Mouse (Mus musculus): ENCODE results near the gene Slc5a8. TPM values are rescaled to one million over a fixed set of nuclear protein-coding genes. Genes with fewer than 3 reads are reported as not detected.

Slc5a8 gene
- polyA plus RNA-seq (2015; fragmentation: Nextera tagmentation; extraction: Ambion mirVana) = 2.2 and 2.5 TPM in 2 replicates

DNA sequence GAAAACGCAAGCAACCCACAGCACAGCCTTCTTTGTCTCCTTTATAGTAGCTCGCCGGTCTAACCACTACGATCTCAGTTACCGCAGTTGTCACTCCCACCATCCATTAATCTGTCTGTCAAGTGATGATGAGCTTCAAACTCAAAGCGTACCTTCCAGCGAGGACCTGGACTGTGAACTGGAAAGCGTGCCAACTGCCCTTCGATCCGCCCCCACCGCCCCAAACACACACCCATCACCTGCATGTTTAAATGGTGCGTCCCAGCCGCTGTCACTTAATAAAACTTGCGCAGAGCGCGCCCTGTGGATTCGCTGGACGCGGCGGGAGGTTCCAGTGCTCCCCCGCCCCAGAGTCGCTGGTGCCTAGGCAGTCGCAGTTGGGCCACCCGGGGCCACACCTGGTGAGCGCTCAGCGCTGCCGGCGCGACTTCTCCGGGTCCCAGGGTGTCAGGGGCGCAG is at the start of gene Slc5a8:
Gene Slc5a8, plus strand, starts transcription at position 361 of the 459 bp plus-strand sequence.
- H3K9ac ChIP-seq (ENCODE audit: low read depth, low read length) = no peak within 1 kb of the TSS

GRCm38 (mm10) chr10:88848876-88849476 is 36.8 kb upstream of the Slc5a8 start:
- Histone ChIP-seq H3K9ac (ENCODE audit: low read depth, low read length) (no peak overlapping the region), H3K27ac (ENCODE audit: low read length) (no peak overlapping the region), H3K4me1 (ENCODE audit: control insufficient read depth, insufficient read depth, low read length) (no peaks in the 10 kb centered on the region), H3K4me3 (ENCODE audit: low read length) (no peak overlapping the region), H3K36me3 (ENCODE audit: control insufficient read depth, insufficient read depth, low read length) (no peaks in the 10 kb centered on the region), H3K4me2 (ENCODE audit: low read depth, low read length) (no peak overlapping the region), H3K9me3 (ENCODE audit: control insufficient read depth, low read length) (0 out of 2 replicates have a peak, but pooled peaks cover 2% of the 10 kb centered on the region), H3K27me3 (replicated peaks; ENCODE audit: control insufficient read depth, insufficient read depth, low read length) (no peaks in the 10 kb centered on the region)
- ATAC-seq = no peak
- 59% methylated on average over 7 of the region's 7 CpGs for WGBS

More for the DNA sequence above, at the start of gene Slc5a8:
- ATAC-seq = peak; percentile 86
- H3K4me2 ChIP-seq (ENCODE audit: low read depth, low read length) = peak within 1 kb of the TSS; percentile 48
- peak within 1 kb of the TSS; percentile 39 for H3K4me3 ChIP-seq (ENCODE audit: low read length)
- 3% methylated on average over 31 of the region's 31 CpGs for WGBS
- H3K27ac ChIP-seq (ENCODE audit: low read length) = no peak within 1 kb of the TSS
- H3K27me3 ChIP-seq (replicated peaks; ENCODE audit: control insufficient read depth, insufficient read depth, low read length) = peaks cover 27% of the 10 kb centered on the region
- H3K36me3 ChIP-seq (ENCODE audit: control insufficient read depth, insufficient read depth, low read length) = no peaks in the 10 kb centered on the region
- no peaks in the 10 kb centered on the region for H3K9me3 ChIP-seq (ENCODE audit: control insufficient read depth, low read length)
- H3K4me1 ChIP-seq (ENCODE audit: control insufficient read depth, insufficient read depth, low read length) = no peaks in the 10 kb centered on the region

DNA sequence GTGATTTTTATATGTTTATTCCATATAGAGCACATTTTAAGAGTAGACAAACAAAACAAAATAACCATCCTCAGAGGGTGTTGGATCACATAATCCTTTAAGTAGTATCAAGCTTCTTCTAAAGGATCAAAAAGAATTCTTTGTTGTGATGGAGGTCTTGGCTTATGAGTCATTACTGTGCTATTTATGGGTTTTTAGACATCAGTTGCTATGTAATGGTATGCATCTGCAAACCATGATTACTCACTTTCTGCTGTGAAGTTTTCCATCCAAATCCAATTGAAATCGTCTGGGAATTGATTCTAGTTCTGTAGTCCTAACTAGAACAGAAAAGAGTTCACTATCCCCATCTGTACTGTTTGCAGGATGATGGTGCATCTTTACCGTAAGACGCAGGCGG is 35.8 kb upstream of the Slc5a8 start:
- WGBS = 86% methylated on average over 4 of the region's 4 CpGs
- Histone ChIP-seq H3K4me3 (ENCODE audit: low read length) (no peak overlapping the region), H3K27me3 (replicated peaks; ENCODE audit: control insufficient read depth, insufficient read depth, low read length) (no peaks in the 10 kb centered on the region), H3K4me1 (ENCODE audit: control insufficient read depth, insufficient read depth, low read length) (no peaks in the 10 kb centered on the region), H3K27ac (ENCODE audit: low read length) (no peak overlapping the region), H3K4me2 (ENCODE audit: low read depth, low read length) (no peak overlapping the region), H3K9ac (ENCODE audit: low read depth, low read length) (no peak overlapping the region), H3K9me3 (ENCODE audit: control insufficient read depth, low read length) (0 out of 2 replicates have a peak, but pooled peaks cover 2% of the 10 kb centered on the region), H3K36me3 (ENCODE audit: control insufficient read depth, insufficient read depth, low read length) (no peaks in the 10 kb centered on the region)
- ATAC-seq = no peak

DNA sequence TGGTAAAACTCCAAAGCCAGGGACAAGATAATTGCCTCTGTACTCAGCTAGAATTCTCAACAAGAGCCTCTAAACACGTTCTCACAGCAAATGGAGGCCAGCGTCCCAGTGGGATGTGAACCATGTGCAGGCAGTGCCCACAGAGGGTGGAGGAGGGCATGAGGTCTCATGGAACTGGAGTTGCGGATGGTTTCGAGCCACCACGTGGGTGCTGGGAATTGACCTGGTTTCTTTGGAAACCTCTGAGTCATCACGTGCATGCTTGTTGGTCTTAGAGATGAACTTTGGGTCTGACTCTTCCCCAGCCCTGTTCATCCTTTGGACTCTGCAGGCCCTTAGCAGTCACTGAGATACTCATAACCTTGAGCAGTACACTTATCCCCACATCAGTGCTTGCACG is 32.5 kb upstream of the Slc5a8 start:
- ATAC-seq = no peak
- H3K4me2 ChIP-seq (ENCODE audit: low read depth, low read length) = no peak overlapping the region
- 85% methylated on average over 7 of the region's 7 CpGs for WGBS
- H3K4me1 ChIP-seq (ENCODE audit: control insufficient read depth, insufficient read depth, low read length) = no peaks in the 10 kb centered on the region
- H3K36me3 ChIP-seq (ENCODE audit: control insufficient read depth, insufficient read depth, low read length) = no peaks in the 10 kb centered on the region
- no peaks in the 10 kb centered on the region for H3K27me3 ChIP-seq (replicated peaks; ENCODE audit: control insufficient read depth, insufficient read depth, low read length)
- H3K27ac ChIP-seq (ENCODE audit: low read length) = no peak overlapping the region
- H3K4me3 ChIP-seq (ENCODE audit: low read length) = no peak overlapping the region
- 0 out of 2 replicates have a peak, but pooled peaks cover 2% of the 10 kb centered on the region for H3K9me3 ChIP-seq (ENCODE audit: control insufficient read depth, low read length)
- no peak overlapping the region for H3K9ac ChIP-seq (ENCODE audit: low read depth, low read length)

DNA sequence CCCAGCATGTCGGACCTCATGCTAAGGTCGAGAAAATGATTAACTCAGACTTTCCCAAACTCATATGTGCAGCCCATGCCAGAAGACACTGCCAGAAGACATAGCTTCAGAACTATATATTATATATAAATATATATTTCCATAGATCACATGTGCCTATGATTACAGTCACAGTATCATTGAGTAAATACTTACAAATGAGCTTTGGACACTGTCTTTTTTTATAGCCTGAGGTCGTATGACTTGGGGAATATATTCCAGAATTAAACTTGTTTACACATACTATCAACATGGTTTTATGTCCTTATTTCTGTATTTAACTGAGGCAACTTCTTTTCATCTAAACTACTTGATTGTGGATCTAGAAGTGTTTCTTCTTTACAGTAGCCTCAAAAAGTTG is 24.9 kb upstream of the Slc5a8 start:
- H3K4me1 ChIP-seq (ENCODE audit: control insufficient read depth, insufficient read depth, low read length) = no peaks in the 10 kb centered on the region
- H3K9me3 ChIP-seq (ENCODE audit: control insufficient read depth, low read length) = no peaks in the 10 kb centered on the region
- H3K36me3 ChIP-seq (ENCODE audit: control insufficient read depth, insufficient read depth, low read length) = no peaks in the 10 kb centered on the region
- H3K9ac ChIP-seq (ENCODE audit: low read depth, low read length) = no peak overlapping the region
- H3K27me3 ChIP-seq (replicated peaks; ENCODE audit: control insufficient read depth, insufficient read depth, low read length) = no peaks in the 10 kb centered on the region
- H3K4me2 ChIP-seq (ENCODE audit: low read depth, low read length) = no peak overlapping the region
- H3K27ac ChIP-seq (ENCODE audit: low read length) = peak overlapping the region; percentile 70
- H3K4me3 ChIP-seq (ENCODE audit: low read length) = no peak overlapping the region
- WGBS = 46% methylated on average over 3 of the region's 3 CpGs
- ATAC-seq = peak; percentile 64

DNA sequence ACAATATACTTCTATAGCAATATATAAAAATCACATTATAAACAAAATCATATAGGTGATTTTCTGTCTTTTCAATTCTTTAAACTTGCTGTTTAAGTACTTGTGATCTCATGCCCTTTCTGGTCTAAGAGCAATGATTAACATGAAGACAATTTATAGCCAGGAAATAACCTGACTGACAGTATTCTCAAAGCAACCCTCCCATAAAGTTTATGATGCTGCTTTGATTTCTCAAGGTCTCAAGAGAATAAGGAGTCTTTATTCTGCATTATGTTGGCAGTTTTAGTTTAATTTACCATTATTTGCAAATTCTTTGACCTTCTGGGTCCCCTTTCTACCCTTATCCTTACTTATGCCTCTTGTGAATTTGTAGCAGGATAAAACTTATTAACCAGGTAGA is 24.4 kb upstream of the Slc5a8 start:
- Histone ChIP-seq H3K9me3 (ENCODE audit: control insufficient read depth, low read length) (no peaks in the 10 kb centered on the region), H3K4me3 (ENCODE audit: low read length) (no peak overlapping the region), H3K27me3 (replicated peaks; ENCODE audit: control insufficient read depth, insufficient read depth, low read length) (no peaks in the 10 kb centered on the region), H3K27ac (ENCODE audit: low read length) (no peak overlapping the region), H3K9ac (ENCODE audit: low read depth, low read length) (no peak overlapping the region), H3K4me1 (ENCODE audit: control insufficient read depth, insufficient read depth, low read length) (no peaks in the 10 kb centered on the region), H3K4me2 (ENCODE audit: low read depth, low read length) (no peak overlapping the region), H3K36me3 (ENCODE audit: control insufficient read depth, insufficient read depth, low read length) (no peaks in the 10 kb centered on the region)
- peak; percentile 84 for ATAC-seq

GRCm38 (mm10) chr10:88862293-88862692 is 23.5 kb upstream of the Slc5a8 start:
- ATAC-seq = peak; percentile 79
- H3K27me3 ChIP-seq (replicated peaks; ENCODE audit: control insufficient read depth, insufficient read depth, low read length) = no peaks in the 10 kb centered on the region
- no peak overlapping the region for H3K9ac ChIP-seq (ENCODE audit: low read depth, low read length)
- no peak overlapping the region for H3K4me3 ChIP-seq (ENCODE audit: low read length)
- WGBS = 65% methylated on average over 5 of the region's 5 CpGs
- no peaks in the 10 kb centered on the region for H3K4me1 ChIP-seq (ENCODE audit: control insufficient read depth, insufficient read depth, low read length)
- no peaks in the 10 kb centered on the region for H3K9me3 ChIP-seq (ENCODE audit: control insufficient read depth, low read length)
- H3K36me3 ChIP-seq (ENCODE audit: control insufficient read depth, insufficient read depth, low read length) = no peaks in the 10 kb centered on the region
- peak overlapping the region; percentile 65 for H3K27ac ChIP-seq (ENCODE audit: low read length)
- no peak overlapping the region for H3K4me2 ChIP-seq (ENCODE audit: low read depth, low read length)

GRCm38 (mm10) chr10:88866017-88866416 is 19.8 kb upstream of the Slc5a8 start:
- Histone ChIP-seq H3K4me2 (ENCODE audit: low read depth, low read length) (no peak overlapping the region), H3K9ac (ENCODE audit: low read depth, low read length) (no peak overlapping the region), H3K9me3 (ENCODE audit: control insufficient read depth, low read length) (no peaks in the 10 kb centered on the region), H3K4me3 (ENCODE audit: low read length) (no peak overlapping the region), H3K36me3 (ENCODE audit: control insufficient read depth, insufficient read depth, low read length) (no peaks in the 10 kb centered on the region), H3K4me1 (ENCODE audit: control insufficient read depth, insufficient read depth, low read length) (no peaks in the 10 kb centered on the region), H3K27me3 (replicated peaks; ENCODE audit: control insufficient read depth, insufficient read depth, low read length) (no peaks in the 10 kb centered on the region), H3K27ac (ENCODE audit: low read length) (no peak overlapping the region)
- ATAC-seq = no peak
- WGBS = 72% methylated on average over 2 of the region's 2 CpGs

DNA sequence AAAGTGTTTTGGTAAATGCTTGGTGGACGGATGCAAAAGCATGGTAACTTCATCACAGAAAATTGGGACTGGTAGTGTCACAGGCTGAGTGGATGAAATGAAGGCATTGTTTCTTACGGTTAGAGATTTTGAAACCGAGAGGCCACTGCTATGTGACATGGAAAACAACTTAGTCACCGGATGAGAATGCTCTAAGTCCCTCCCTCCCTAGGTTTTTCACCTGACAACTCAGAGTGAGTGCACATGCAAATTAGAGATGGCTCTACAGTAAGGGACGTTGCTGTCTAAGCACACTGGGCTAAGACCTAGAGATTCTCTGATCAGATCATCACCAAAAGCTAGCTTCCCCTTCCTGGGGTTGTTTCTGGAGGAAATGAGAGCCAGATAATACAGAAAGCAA is 10.9 kb upstream of the Slc5a8 start:
- ATAC-seq = no peak
- Histone ChIP-seq H3K9ac (ENCODE audit: low read depth, low read length) (no peak overlapping the region), H3K27ac (ENCODE audit: low read length) (no peak overlapping the region), H3K36me3 (ENCODE audit: control insufficient read depth, insufficient read depth, low read length) (no peaks in the 10 kb centered on the region), H3K9me3 (ENCODE audit: control insufficient read depth, low read length) (no peaks in the 10 kb centered on the region), H3K4me1 (ENCODE audit: control insufficient read depth, insufficient read depth, low read length) (no peaks in the 10 kb centered on the region), H3K4me3 (ENCODE audit: low read length) (no peak overlapping the region), H3K4me2 (ENCODE audit: low read depth, low read length) (no peak overlapping the region), H3K27me3 (replicated peaks; ENCODE audit: control insufficient read depth, insufficient read depth, low read length) (no peaks in the 10 kb centered on the region)
- 66% methylated on average over 5 of the region's 5 CpGs for WGBS

DNA sequence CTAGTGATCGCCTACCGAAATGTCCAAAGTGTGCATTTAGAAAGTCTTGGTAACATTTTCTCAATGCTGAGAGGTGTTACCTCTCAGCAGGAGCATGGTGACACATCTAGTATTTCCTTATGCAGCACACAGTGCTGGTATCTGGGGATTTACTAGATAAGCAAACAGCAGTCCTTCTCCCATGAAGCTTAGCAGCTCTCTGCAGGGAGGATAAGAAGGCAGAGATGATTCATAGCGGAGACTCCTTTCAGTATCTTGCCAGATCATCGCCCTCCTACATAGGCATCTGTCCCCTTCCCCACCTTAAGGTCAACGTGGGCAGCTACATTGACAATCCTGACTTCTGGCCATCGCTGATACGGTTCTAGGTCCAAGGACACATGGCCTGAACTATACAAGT is 8.4 kb upstream of the Slc5a8 start:
- H3K4me1 ChIP-seq (ENCODE audit: control insufficient read depth, insufficient read depth, low read length) = no peaks in the 10 kb centered on the region
- no peak for ATAC-seq

More for the DNA sequence above, 8.4 kb upstream of the Slc5a8 start:
- no peak overlapping the region for H3K27ac ChIP-seq (ENCODE audit: low read length)
- H3K9ac ChIP-seq (ENCODE audit: low read depth, low read length) = no peak overlapping the region
- H3K36me3 ChIP-seq (ENCODE audit: control insufficient read depth, insufficient read depth, low read length) = no peaks in the 10 kb centered on the region
- H3K4me3 ChIP-seq (ENCODE audit: low read length) = no peak overlapping the region
- WGBS = 77% methylated on average over 7 of the region's 7 CpGs
- no peaks in the 10 kb centered on the region for H3K27me3 ChIP-seq (replicated peaks; ENCODE audit: control insufficient read depth, insufficient read depth, low read length)
- no peaks in the 10 kb centered on the region for H3K9me3 ChIP-seq (ENCODE audit: control insufficient read depth, low read length)
- no peak overlapping the region for H3K4me2 ChIP-seq (ENCODE audit: low read depth, low read length)

Measured in intestine, embryonic 16.5 days (tissue).